Mouse (Mus musculus) lung, postnatal 0 days (tissue): ENCODE results near the gene Pm20d1. TPM values are rescaled to one million over a fixed set of nuclear protein-coding genes. Genes with fewer than 3 reads are reported as not detected.
"Not testable (repeated sequence)": the region's sequence is repeated elsewhere in the genome, so short reads cannot be mapped to it uniquely, and the experiment has no call there.

Experiments
- ATAC-seq: fragments of 200-750 bp; cut with Nextera tagmentation; 2 replicates; pipeline ENCODE4 v1.8.0; 2017; ENCODE audit warnings: moderate library complexity
- DNase-seq: peaks from one replicate; pipeline ENCODE4 v3.0.0-alpha.2; 2016; ENCODE audit warnings: low spot score
- H3K27ac ChIP-seq: fragments of 300-500 bp; sonication (generic); 2 replicates; pipeline ENCODE4 v1.5.1; 2014; ENCODE audit warnings: antibody characterized with exemption, mild to moderate bottlenecking, low read length, mixed read lengths
- H3K27me3 ChIP-seq: fragments of 300-500 bp; sonication (generic); replicated peaks from 2 replicates; pipeline ENCODE4 v1.6.1; 2014; ENCODE audit warnings: low read length, mixed read lengths; ENCODE audit not compliant: insufficient read depth
- H3K36me3 ChIP-seq: fragments of 300-500 bp; sonication (generic); 2 replicates; pipeline ENCODE4 v1.6.1; 2014; ENCODE audit warnings: low read length, mixed read lengths; ENCODE audit not compliant: insufficient read depth
- H3K4me1 ChIP-seq: fragments of 300-500 bp; sonication (generic); 2 replicates; pipeline ENCODE4 v1.6.1; 2014; ENCODE audit warnings: antibody characterized with exemption, low read depth, low read length, mixed read lengths; ENCODE audit not compliant: insufficient read depth
- H3K4me2 ChIP-seq: fragments of 300-500 bp; sonication (generic); replicated peaks from 2 replicates; pipeline ENCODE4 v1.6.1; 2014; ENCODE audit warnings: low read depth, mild to moderate bottlenecking, low read length, moderate library complexity, mixed read lengths
- H3K4me3 ChIP-seq: fragments of 300-500 bp; sonication (generic); 2 replicates; pipeline ENCODE4 v1.5.1; 2014; ENCODE audit warnings: low read depth, low read length
- H3K9ac ChIP-seq: fragments of 300-500 bp; sonication (generic); replicated peaks from 2 replicates; pipeline ENCODE4 v1.6.1; 2014; ENCODE audit warnings: low read depth, mild to moderate bottlenecking
- H3K9me3 ChIP-seq: fragments of 300-500 bp; sonication (generic); 2 replicates; pipeline ENCODE4 v1.6.1; 2016; ENCODE audit warnings: low read length, mixed read lengths
- CTCF ChIP-seq: IDR thresholded peaks from 2 replicates; pipeline ENCODE4 v1.5.1; 2016; ENCODE audit warnings: antibody characterized with exemption, mild to moderate bottlenecking
- EP300 ChIP-seq: IDR thresholded peaks from 2 replicates; pipeline ENCODE4 v1.6.1; 2016; ENCODE audit warnings: antibody characterized with exemption, mild to moderate bottlenecking, control low read depth
- whole genome bisulfite sequencing: fragments of 180-500 bp; shearing (Covaris S2); extraction: QIAGEN DNeasy Blood & Tissue Kit; methylation state at CpG from one replicate; pipeline ENCODE4 v1.1.7; 2014; 5-methylcytosine and 5-hydroxymethylcytosine counted together
- polyA plus RNA-seq: library from polyadenylated mRNA; unstranded; fragments of >200 nt; fragmentation: Nextera tagmentation; extraction: Ambion mirVana; gene quantifications from 2 replicates; pipeline ENCODE4 v1.2.1, GENCODE M21; 2015

The Pm20d1 gene
- polyA plus RNA-seq, 1 experiment from 2014 or later, result 1.6 TPM

- no peaks in the 10 kb centered on the region for H3K36me3 ChIP-seq
- no peak overlapping the region for H3K9ac ChIP-seq
- TF ChIP-seq CTCF, result no peak
- no peak for TF ChIP-seq EP300
- no peak overlapping the region for H3K4me3 ChIP-seq
- 0 out of 2 replicates have a peak, but pooled peaks cover under 1% of the 10 kb centered on the region for H3K9me3 ChIP-seq
- 0 out of 2 replicates have a peak, but pooled peaks cover 4% of the 10 kb centered on the region for H3K4me1 ChIP-seq
- ATAC-seq (no peak), DNase-seq (no peak)
- H3K27me3 ChIP-seq, result no peaks in the 10 kb centered on the region
- H3K27ac ChIP-seq, result no peak overlapping the region
- H3K4me2 ChIP-seq, result no peak overlapping the region
- 89% methylated on average over 3 of the region's 3 CpGs for WGBS
Measured at GRCm38 (mm10) chr1:131814191-131814590, 17.0 kb downstream of the Pm20d1 start.

- ATAC-seq (no peak), DNase-seq (no peak)
- H3K27ac ChIP-seq, result no peak overlapping the region
- WGBS, result 73% methylated on average over 6 of the region's 6 CpGs
- no peak overlapping the region for H3K9ac ChIP-seq
- no peak overlapping the region for H3K4me2 ChIP-seq
- H3K9me3 ChIP-seq, result 0 out of 2 replicates have a peak, but pooled peaks cover 4% of the 10 kb centered on the region
- H3K4me3 ChIP-seq, result no peak overlapping the region
- H3K4me1 ChIP-seq, result 0 out of 2 replicates have a peak, but pooled peaks cover 4% of the 10 kb centered on the region
- TF ChIP-seq EP300 (no peak), CTCF (no peak)
- no peaks in the 10 kb centered on the region for H3K36me3 ChIP-seq
- no peaks in the 10 kb centered on the region for H3K27me3 ChIP-seq
Measured at GRCm38 (mm10) chr1:131816886-131817285, 19.7 kb downstream of the Pm20d1 start.

- not testable (repeated sequence) for H3K36me3 ChIP-seq, H3K4me3 ChIP-seq, H3K27ac ChIP-seq, ATAC-seq, H3K4me1 ChIP-seq, H3K9ac ChIP-seq, H3K27me3 ChIP-seq, H3K9me3 ChIP-seq, H3K4me2 ChIP-seq, DNase-seq
- 74% methylated on average over 8 of the region's 9 CpGs for WGBS
Measured at GRCm38 (mm10) chr1:131820353-131820752, 23.2 kb downstream of the Pm20d1 start.

- Histone ChIP-seq H3K9ac (no peak overlapping the region), H3K9me3 (0 out of 2 replicates have a peak, but pooled peaks cover 4% of the 10 kb centered on the region), H3K27ac (no peak overlapping the region), H3K27me3 (no peaks in the 10 kb centered on the region), H3K4me2 (no peak overlapping the region), H3K36me3 (no peaks in the 10 kb centered on the region), H3K4me1 (0 out of 2 replicates have a peak, but pooled peaks cover 4% of the 10 kb centered on the region), H3K4me3 (no peak overlapping the region)
- no peak for ATAC-seq
- no peak for TF ChIP-seq EP300
- no peak for TF ChIP-seq CTCF
- no peak for DNase-seq
- WGBS, result 58% methylated on average over 10 of the region's 10 CpGs
Measured at GRCm38 (mm10) chr1:131820887-131821328, 23.7 kb downstream of the Pm20d1 start.

GRCm38 (mm10) chr1:131822292-131822691 lies 25.1 kb downstream of the Pm20d1 start:
- 75% methylated on average over 8 of the region's 8 CpGs for WGBS
- H3K4me1 ChIP-seq, result peaks cover 8% of the 10 kb centered on the region; the same call in 1 of the 2 replicates
- H3K27ac ChIP-seq, result no peak overlapping the region
- H3K9ac ChIP-seq, result no peak overlapping the region
- DNase-seq (no peak), ATAC-seq (no peak)
- 0 out of 2 replicates have a peak, but pooled peaks cover 4% of the 10 kb centered on the region for H3K9me3 ChIP-seq
- no peak overlapping the region for H3K4me2 ChIP-seq
- TF ChIP-seq CTCF (no peak), EP300 (no peak)
- no peaks in the 10 kb centered on the region for H3K36me3 ChIP-seq
- no peak overlapping the region for H3K4me3 ChIP-seq
- H3K27me3 ChIP-seq, result no peaks in the 10 kb centered on the region

GRCm38 (mm10) chr1:131822856-131823492 lies 25.8 kb downstream of the Pm20d1 start:
- TF ChIP-seq EP300, result no peak
- no peak for TF ChIP-seq CTCF
- H3K36me3 ChIP-seq, result no peaks in the 10 kb centered on the region
- H3K9ac ChIP-seq, result no peak overlapping the region
- 96% methylated on average over 1 of the region's 1 CpGs for WGBS
- 0 out of 2 replicates have a peak, but pooled peaks cover 4% of the 10 kb centered on the region for H3K9me3 ChIP-seq
- no peak overlapping the region for H3K27ac ChIP-seq
- H3K4me2 ChIP-seq, result no peak overlapping the region
- H3K27me3 ChIP-seq, result no peaks in the 10 kb centered on the region
- H3K4me3 ChIP-seq, result no peak overlapping the region
- DNase-seq, result no peak
- H3K4me1 ChIP-seq, result peaks cover 9% of the 10 kb centered on the region; the same call in 1 of the 2 replicates
- ATAC-seq, result no peak
